Mouse (Mus musculus): ENCODE results near the gene Uroc1.

The Uroc1 gene

GRCm38 (mm10) chr6:90332561-90333425, at the start of gene Uroc1:
Gene Uroc1 (plus strand): TSS chr6:90333284.
- DNase-seq (ENCODE audit: low spot score), result no peak

GRCm38 (mm10) chr6:90288265-90288664, 44.8 kb upstream of the Uroc1 start:
- DNase-seq (ENCODE audit: low spot score), result no peak

- no peak for DNase-seq (ENCODE audit: low spot score)
Measured at GRCm38 (mm10) chr6:90300919-90301318, 32.2 kb upstream of the Uroc1 start, which contains the start of gene BC048671. Gene BC048671 (plus strand): TSS chr6:90301219.

GRCm38 (mm10) chr6:90306315-90306975, 26.6 kb upstream of the Uroc1 start:
- no peak for DNase-seq (ENCODE audit: low spot score)

DNA sequence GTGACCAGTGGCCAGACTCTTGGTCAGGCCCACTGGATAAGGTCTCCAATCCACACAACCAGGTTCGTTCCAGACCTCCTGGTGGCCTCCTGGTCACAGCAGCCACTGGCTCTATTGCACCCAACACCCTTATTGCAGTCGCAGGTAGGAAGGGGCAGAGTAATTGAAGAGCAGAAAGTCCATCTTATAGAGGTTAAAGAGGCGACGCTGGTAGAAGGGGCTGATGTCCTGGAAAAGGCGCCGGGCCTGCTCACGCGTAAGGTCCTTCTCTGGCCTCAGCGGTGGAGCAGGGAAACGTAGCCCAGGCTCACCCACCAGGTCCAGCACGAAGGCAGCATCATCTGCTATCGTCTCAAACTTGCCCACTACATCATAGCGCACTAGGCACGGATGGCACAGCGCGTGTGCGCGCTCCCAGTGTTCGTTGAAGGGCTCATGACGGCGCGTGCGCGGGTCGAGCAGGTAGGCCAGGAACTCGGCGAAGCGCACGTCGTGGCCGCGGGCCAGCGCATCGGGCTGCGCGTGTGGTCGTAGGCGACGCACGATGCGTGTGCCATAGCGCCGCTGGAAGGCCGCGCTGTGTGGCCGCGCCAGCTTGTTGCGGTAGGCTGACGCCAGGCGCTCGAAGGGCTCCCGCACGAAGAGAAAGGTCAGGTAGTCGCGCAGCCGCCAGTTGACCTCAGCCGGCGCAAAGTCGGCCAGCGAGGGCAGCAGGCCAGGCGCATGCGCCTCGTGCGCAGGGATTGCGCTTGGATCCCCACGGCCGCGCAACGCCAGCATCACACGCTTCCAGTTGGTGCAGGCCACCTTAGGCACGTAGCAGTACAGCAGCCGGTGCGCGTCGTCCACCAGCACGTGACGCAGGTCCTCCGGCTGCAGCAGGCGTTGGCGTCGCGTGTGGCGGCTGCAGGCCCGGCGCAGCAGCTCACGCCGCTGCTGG, 24.0 kb upstream of the Uroc1 start:
- DNase-seq (ENCODE audit: low spot score), result peak; percentile 37

- DNase-seq (ENCODE audit: low spot score), result no peak
Measured at GRCm38 (mm10) chr6:90315961-90316360, 17.1 kb upstream of the Uroc1 start.

GRCm38 (mm10) chr6:90317510-90318258, 15.4 kb upstream of the Uroc1 start:
- DNase-seq (ENCODE audit: low spot score), result no peak

DNA sequence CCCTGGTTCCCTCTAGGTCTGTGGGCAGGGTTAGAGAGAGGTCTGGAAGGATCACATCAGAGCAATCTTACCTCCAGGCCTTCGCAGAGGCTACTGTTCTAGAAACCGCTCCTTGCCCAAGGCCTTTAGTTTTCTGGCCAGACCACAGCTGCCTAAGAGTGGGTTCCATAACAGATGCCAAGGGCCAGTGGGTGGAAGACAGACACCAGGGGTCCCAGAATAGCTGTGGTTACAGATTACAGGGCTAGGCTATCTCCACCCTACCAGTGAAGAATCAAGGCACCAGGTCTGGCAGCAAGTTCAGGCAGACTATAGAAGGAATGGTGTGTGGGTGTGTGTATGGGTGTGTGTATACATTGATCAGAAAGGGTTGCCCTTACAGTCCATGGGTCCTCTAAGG, 14.1 kb upstream of the Uroc1 start:
- no peak for DNase-seq (ENCODE audit: low spot score)

GRCm38 (mm10) chr6:90319475-90320191, 13.5 kb upstream of the Uroc1 start:
- DNase-seq (ENCODE audit: low spot score), result no peak

DNA sequence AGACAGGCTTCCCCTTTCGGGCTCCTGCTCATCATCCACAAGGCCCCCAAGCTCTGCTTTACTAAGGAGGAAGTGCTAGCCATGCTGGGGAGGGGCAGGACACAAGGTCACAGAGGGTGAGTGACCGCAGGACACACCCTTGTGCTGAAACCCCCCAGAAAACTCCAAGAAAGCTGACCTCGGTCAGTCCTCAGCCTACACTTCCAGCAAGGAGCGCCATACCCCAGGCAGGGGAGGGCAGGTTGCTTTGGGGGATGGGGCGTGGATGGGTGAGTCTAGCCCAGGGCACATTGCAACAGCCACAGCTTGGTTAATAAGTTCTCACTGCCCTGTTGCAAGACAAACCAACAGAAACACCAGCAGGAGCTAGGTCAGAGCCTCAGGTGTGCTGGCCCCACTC, 12.7 kb upstream of the Uroc1 start:
- no peak for DNase-seq (ENCODE audit: low spot score)

GRCm38 (mm10) chr6:90321811-90322210, 11.3 kb upstream of the Uroc1 start:
- no peak for DNase-seq (ENCODE audit: low spot score)

GRCm38 (mm10) chr6:90324026-90324425, 9.1 kb upstream of the Uroc1 start:
- DNase-seq (ENCODE audit: low spot score), result no peak

- no peak for DNase-seq (ENCODE audit: low spot score)
Measured at GRCm38 (mm10) chr6:90324463-90324862, 8.6 kb upstream of the Uroc1 start.

DNA sequence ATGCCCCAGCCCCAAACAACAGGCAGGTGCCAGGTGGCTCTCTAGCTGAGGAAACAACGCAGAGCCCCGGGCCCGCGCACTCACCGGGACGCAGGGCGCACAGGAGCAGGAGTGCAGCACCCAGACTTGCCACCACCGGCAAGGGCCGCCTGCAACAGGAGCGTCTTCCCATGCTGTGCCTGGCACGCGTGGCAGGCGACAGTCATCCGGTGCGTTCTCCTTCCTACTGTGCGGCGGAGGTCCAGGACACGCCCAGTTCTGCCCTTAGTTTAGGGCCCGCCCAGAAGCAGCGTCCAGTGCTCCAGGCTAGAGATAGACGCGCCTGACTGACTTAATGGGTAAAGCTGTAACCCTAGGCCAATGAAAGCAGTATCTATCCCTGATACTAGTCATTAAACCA, 8.1 kb upstream of the Uroc1 start, which contains the start of gene Chst13:
TSS of gene Chst13 (minus strand) at position 195 of the 400 bp plus-strand sequence.
- DNase-seq (ENCODE audit: low spot score), result no peak

DNA sequence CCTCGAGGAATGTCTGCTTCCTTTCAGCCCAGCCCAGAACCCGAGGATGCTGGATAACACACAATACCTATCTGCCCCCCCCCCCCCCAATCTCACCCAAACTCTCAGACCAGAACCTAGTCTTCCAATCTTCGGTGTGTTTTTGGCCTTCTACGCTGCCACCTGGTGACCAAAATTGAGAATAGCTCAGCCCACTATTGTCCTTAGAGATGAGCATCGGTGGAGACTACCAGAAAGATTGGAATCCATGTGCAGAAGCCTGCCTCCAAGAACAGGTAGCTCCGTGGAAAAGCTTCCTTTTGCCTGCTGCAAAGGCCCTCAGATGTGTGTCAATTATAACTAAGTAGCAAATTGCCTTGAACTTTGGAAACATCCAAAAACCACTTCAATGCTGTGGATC, 5.4 kb upstream of the Uroc1 start:
- DNase-seq (ENCODE audit: low spot score), result no peak

GRCm38 (mm10) chr6:90329953-90330352, 3.1 kb upstream of the Uroc1 start:
- DNase-seq (ENCODE audit: low spot score), result peak; percentile 65

GRCm38 (mm10) chr6:90334244-90334643, 1.2 kb downstream of the Uroc1 start:
- no peak for DNase-seq (ENCODE audit: low spot score)

DNA sequence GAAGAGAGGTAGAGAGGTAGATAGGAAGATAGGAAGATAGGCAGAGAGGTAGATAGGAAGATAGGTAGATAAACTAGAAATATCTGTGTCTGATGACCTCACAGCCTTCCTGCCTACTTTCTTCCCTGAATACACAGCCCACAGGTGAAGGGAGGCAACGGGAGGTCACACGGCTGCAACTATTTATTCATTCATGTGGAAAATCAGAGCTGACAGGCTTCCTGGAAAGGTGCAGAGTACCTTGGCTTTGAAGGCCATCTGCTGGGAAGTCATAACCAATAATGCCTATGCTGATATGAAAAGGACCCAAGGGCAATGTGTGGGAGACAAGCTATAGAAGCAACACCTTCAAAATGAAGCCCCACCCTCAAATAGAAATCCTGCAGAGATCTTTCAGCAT, 9.3 kb downstream of the Uroc1 start:
- no peak for DNase-seq (ENCODE audit: low spot score)

DNA sequence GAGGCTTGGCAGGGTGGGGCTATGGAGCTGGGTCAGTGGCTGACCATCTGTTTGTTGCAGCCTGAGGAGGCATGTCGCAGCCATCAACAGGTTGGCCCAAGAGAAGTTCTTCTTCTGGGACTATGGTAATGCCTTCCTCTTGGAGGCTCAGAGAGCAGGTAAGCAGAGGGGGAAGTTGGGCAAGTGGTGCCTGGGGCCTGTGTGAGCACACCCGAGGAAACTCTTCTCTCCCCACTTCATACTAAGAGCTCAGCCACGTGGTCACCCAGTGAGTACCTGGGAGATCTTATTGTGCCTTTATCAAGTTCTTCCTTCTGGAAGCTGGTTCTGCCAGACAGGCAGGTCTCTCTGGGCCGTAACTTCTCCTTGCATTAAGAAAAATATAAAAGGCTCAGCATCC, 14.1 kb downstream of the Uroc1 start:
- no peak for DNase-seq (ENCODE audit: low spot score)

DNA sequence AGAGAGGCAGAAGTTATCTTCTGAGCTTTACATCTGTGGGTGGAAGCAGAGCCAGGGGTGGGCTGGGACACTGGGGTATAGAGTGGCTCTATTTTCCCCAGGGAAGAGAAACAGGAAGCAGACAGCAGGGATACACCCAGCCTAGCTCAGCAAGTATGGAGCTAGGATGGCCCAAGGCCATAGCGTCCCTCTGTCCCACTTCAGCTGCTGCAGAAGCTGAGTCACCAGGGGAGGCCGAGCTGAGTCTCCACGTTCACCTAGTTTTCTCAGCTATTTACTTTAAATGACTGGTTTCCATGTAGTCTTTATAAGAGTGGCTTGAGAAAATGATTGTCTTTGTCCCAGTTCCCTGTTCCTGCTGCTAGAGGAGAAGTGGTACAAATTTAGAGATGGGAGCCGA, 15.4 kb downstream of the Uroc1 start:
- no peak for DNase-seq (ENCODE audit: low spot score)

DNA sequence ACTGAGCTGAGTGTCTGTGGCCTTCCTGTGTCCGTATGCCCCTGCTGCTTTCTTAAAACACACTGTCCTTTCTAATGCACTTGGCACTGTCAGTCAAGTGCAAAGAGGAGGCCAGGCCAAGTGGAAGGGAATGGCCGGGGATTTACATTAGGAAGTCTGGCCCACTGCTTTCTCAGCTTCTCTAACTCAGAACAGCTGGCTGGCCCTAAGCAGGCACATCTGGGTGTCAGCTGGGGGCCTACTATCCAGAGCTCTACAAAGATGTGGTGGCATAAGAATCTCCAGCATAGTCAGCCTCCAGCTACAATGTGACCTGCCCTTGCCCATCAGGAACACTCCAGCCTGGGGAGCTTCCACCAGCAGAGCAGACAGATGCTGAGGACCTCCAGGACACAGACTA, 16.9 kb downstream of the Uroc1 start:
- DNase-seq (ENCODE audit: low spot score), result no peak

Data from testis, postnatal 10 days (tissue).